Mouse (Mus musculus): ENCODE measurements at regions not wholly inside any gene's neighbourhood (a gene's known extent, or its start where the extent isn't known, plus 50 kb on each side); places are given as distances from the start of the nearest gene placed in this dataset.
A peak's percentile ranks its signal among the peaks of the same experiment; 100 is the strongest.

GRCm38 (mm10) chr13:72023666-72024065 lies 60.1 kb upstream of the Irx1 start:
- DNase-seq (ENCODE audit: low read depth, low spot score): no peak

GRCm38 (mm10) chr13:72043930-72044470 lies 80.5 kb upstream of the Irx1 start:
- no peak for DNase-seq (ENCODE audit: low read depth, low spot score)

- no peak for DNase-seq (ENCODE audit: low read depth, low spot score)
Observed at GRCm38 (mm10) chr13:72056469-72056868, 92.9 kb upstream of the Irx1 start.

- peak; percentile 25 for DNase-seq (ENCODE audit: low read depth, low spot score)
Observed at GRCm38 (mm10) chr13:72061659-72062058, 98.1 kb upstream of the Irx1 start.

- DNase-seq (ENCODE audit: low read depth, low spot score): peak; percentile 16
Observed at GRCm38 (mm10) chr13:72063278-72063761, 99.8 kb upstream of the Irx1 start.

- DNase-seq (ENCODE audit: low read depth, low spot score): no peak
Observed at GRCm38 (mm10) chr13:72096585-72096984, 133.1 kb upstream of the Irx1 start.

- DNase-seq (ENCODE audit: low read depth, low spot score): no peak
Observed at GRCm38 (mm10) chr13:72097268-72097667, 133.7 kb upstream of the Irx1 start.

- no peak for DNase-seq (ENCODE audit: low read depth, low spot score)
Observed at GRCm38 (mm10) chr13:72097811-72098210, 134.3 kb upstream of the Irx1 start.

GRCm38 (mm10) chr13:72100741-72101140 lies 137.2 kb upstream of the Irx1 start:
- no peak for DNase-seq (ENCODE audit: low read depth, low spot score)

GRCm38 (mm10) chr13:72108666-72109065 lies 145.1 kb upstream of the Irx1 start:
- no peak for DNase-seq (ENCODE audit: low read depth, low spot score)

- DNase-seq (ENCODE audit: low read depth, low spot score): no peak
Observed at GRCm38 (mm10) chr13:72113942-72114341, 150.4 kb upstream of the Irx1 start.

GRCm38 (mm10) chr13:72114776-72115663 lies 151.5 kb upstream of the Irx1 start:
- DNase-seq (ENCODE audit: low read depth, low spot score): no peak

GRCm38 (mm10) chr13:72120467-72120866 lies 156.9 kb upstream of the Irx1 start:
- DNase-seq (ENCODE audit: low read depth, low spot score): no peak

- no peak for DNase-seq (ENCODE audit: low read depth, low spot score)
Observed at GRCm38 (mm10) chr13:72120911-72121553, 157.5 kb upstream of the Irx1 start.

GRCm38 (mm10) chr13:72121554-72122229 lies 158.2 kb upstream of the Irx1 start:
- DNase-seq (ENCODE audit: low read depth, low spot score): no peak

- no peak for DNase-seq (ENCODE audit: low read depth, low spot score)
Observed at GRCm38 (mm10) chr13:72122230-72122627, 158.7 kb upstream of the Irx1 start.

GRCm38 (mm10) chr13:72128306-72128705 lies 164.8 kb upstream of the Irx1 start:
- DNase-seq (ENCODE audit: low read depth, low spot score): no peak

GRCm38 (mm10) chr13:72131341-72131740 lies 167.8 kb upstream of the Irx1 start:
- DNase-seq (ENCODE audit: low read depth, low spot score): no peak

GRCm38 (mm10) chr13:72134101-72134768 lies 170.7 kb upstream of the Irx1 start:
- peak; percentile 56 for DNase-seq (ENCODE audit: low read depth, low spot score)

GRCm38 (mm10) chr13:72166225-72166624 lies 202.7 kb upstream of the Irx1 start:
- DNase-seq (ENCODE audit: low read depth, low spot score): no peak

GRCm38 (mm10) chr13:72167434-72167833 lies 203.9 kb upstream of the Irx1 start:
- DNase-seq (ENCODE audit: low read depth, low spot score): no peak

All from mesoderm, embryonic 11.5 days (tissue).